Mouse (Mus musculus) frontal cortex, adult (tissue): ENCODE measurements at regions not wholly inside any gene's neighbourhood (a gene's known extent, or its start where the extent isn't known, plus 50 kb on each side); places are given as distances from the start of the nearest gene placed in this dataset.
A peak's percentile ranks its signal among the peaks of the same experiment; 100 is the strongest.

Experiments used
- ATAC-seq: cut with Nextera tagmentation; 2 replicates; pipeline ENCODE4 v1.9.2; 2017; ENCODE audit warnings: mild to moderate bottlenecking, moderate library complexity, mixed read lengths; ENCODE audit not compliant: low TSS enrichment

- ATAC-seq = no peak
Measured at GRCm38 (mm10) chr8:80422190-80422589, 71.4 kb upstream of the Gypa start.

GRCm38 (mm10) chr8:80416121-80416520 lies 77.5 kb upstream of the Gypa start:
- peak; percentile 93 for ATAC-seq

GRCm38 (mm10) chr8:80399594-80400207 lies 93.9 kb upstream of the Gypa start:
- no peak for ATAC-seq

- ATAC-seq = no peak
Measured at GRCm38 (mm10) chr8:80395010-80395409, 98.6 kb upstream of the Gypa start.

GRCm38 (mm10) chr8:80393111-80393510 lies 100.5 kb upstream of the Gypa start:
- no peak for ATAC-seq

- ATAC-seq = no peak
Measured at GRCm38 (mm10) chr8:80369221-80369620, 124.4 kb upstream of the Gypa start.

GRCm38 (mm10) chr8:80364059-80364458 lies 129.5 kb upstream of the Gypa start:
- no peak for ATAC-seq

- no peak for ATAC-seq
Measured at GRCm38 (mm10) chr8:80343299-80343698, 150.3 kb upstream of the Gypa start.

GRCm38 (mm10) chr8:80337872-80338271 lies 155.7 kb upstream of the Gypa start:
- ATAC-seq = no peak

GRCm38 (mm10) chr8:80328676-80329075 lies 164.9 kb upstream of the Gypa start:
- no peak for ATAC-seq

- no peak for ATAC-seq
Measured at GRCm38 (mm10) chr8:80325859-80326258, 167.7 kb upstream of the Gypa start.

- peak; percentile 44; the same call in 1 of the 2 replicates for ATAC-seq
Measured at GRCm38 (mm10) chr8:80325132-80325531, 168.4 kb upstream of the Gypa start.

GRCm38 (mm10) chr8:80318231-80318870 lies 175.2 kb upstream of the Gypa start:
- ATAC-seq = peak; percentile 35; the same call in 1 of the 2 replicates

GRCm38 (mm10) chr8:80315371-80315770 lies 178.2 kb upstream of the Gypa start:
- peak; percentile 68 for ATAC-seq

GRCm38 (mm10) chr8:80314826-80315225 lies 178.8 kb upstream of the Gypa start:
- ATAC-seq = peak; percentile 58; the same call in 1 of the 2 replicates

- no peak for ATAC-seq
Measured at GRCm38 (mm10) chr8:80313883-80314635, 179.5 kb upstream of the Gypa start.

GRCm38 (mm10) chr8:80307761-80308160 lies 185.8 kb upstream of the Gypa start:
- ATAC-seq = no peak

- no peak for ATAC-seq
Measured at GRCm38 (mm10) chr8:80298596-80298995, 195.0 kb upstream of the Gypa start.

- no peak for ATAC-seq
Measured at GRCm38 (mm10) chr8:80290311-80290710, 203.3 kb upstream of the Gypa start.

GRCm38 (mm10) chr8:80289282-80289681 lies 204.3 kb upstream of the Gypa start:
- no peak for ATAC-seq

- no peak for ATAC-seq
Measured at GRCm38 (mm10) chr8:80268910-80269460, 211.2 kb upstream of the Hhip start.

GRCm38 (mm10) chr8:80264915-80265314 lies 207.1 kb upstream of the Hhip start:
- ATAC-seq = no peak
